Mouse (Mus musculus) neural tube, embryonic 11.5 days (tissue): Measurements from ENCODE around the gene Zfp93. TPM values are rescaled to one million over a fixed set of nuclear protein-coding genes. Genes with fewer than 3 reads are reported as not detected.
"Not testable (repeated sequence)": the region's sequence is repeated elsewhere in the genome, so short reads cannot be mapped to it uniquely, and the experiment has no call there.

Experiments
- ATAC-seq: fragments of 200-750 bp; cut with Nextera tagmentation; 2 replicates; pipeline ENCODE4 v1.8.0; 2017; ENCODE audit warnings: moderate number of reproducible peaks, mild to moderate bottlenecking, moderate TSS enrichment, moderate library complexity; ENCODE audit not compliant: insufficient read depth, low FRiP score, low TSS enrichment
- DNase-seq: peaks from one replicate; pipeline ENCODE4 v3.0.0-alpha.2; 2015; ENCODE audit warnings: low spot score
- H3K27ac ChIP-seq: fragments of 300-500 bp; sonication (generic); 2 replicates; pipeline ENCODE4 v1.5.1; 2014; ENCODE audit warnings: low read depth, mild to moderate bottlenecking, low read length
- H3K27me3 ChIP-seq: fragments of 300-500 bp; sonication (generic); 2 replicates; pipeline ENCODE4 v1.6.1; 2014; ENCODE audit warnings: mild to moderate bottlenecking, low read length, mixed read lengths; ENCODE audit not compliant: control insufficient read depth, insufficient read depth
- H3K36me3 ChIP-seq: fragments of 300-500 bp; sonication (generic); 2 replicates; pipeline ENCODE4 v1.6.1; 2014; ENCODE audit warnings: mild to moderate bottlenecking, low read length, moderate library complexity, mixed read lengths; ENCODE audit not compliant: control insufficient read depth, insufficient read depth
- H3K4me1 ChIP-seq: fragments of 300-500 bp; sonication (generic); 2 replicates; pipeline ENCODE4 v1.6.1; 2014; ENCODE audit warnings: low read length, mixed read lengths; ENCODE audit not compliant: control insufficient read depth, insufficient read depth
- H3K4me2 ChIP-seq: fragments of 300-500 bp; sonication (generic); 2 replicates; pipeline ENCODE4 v1.6.1; 2014; ENCODE audit warnings: low read depth, mild to moderate bottlenecking, moderate library complexity
- H3K4me3 ChIP-seq: fragments of 300-500 bp; sonication (generic); 2 replicates; pipeline ENCODE4 v1.5.1; 2014; ENCODE audit warnings: low read depth, low read length
- H3K9ac ChIP-seq: fragments of 300-500 bp; sonication (generic); 2 replicates; pipeline ENCODE4 v1.6.1; 2014; ENCODE audit warnings: mild to moderate bottlenecking, low read length
- H3K9me3 ChIP-seq: fragments of 300-500 bp; sonication (generic); 2 replicates; pipeline ENCODE4 v1.6.1; 2016; ENCODE audit warnings: low read length; ENCODE audit not compliant: control insufficient read depth
- WGBS: fragments of 180-500 bp; shearing (Covaris S2); extraction: QIAGEN DNeasy Blood & Tissue Kit; methylation state at CpG from one replicate; pipeline ENCODE4 v1.1.7; 2014; 5-methylcytosine and 5-hydroxymethylcytosine counted together
- polyA plus RNA-seq: library from polyadenylated mRNA; unstranded; fragments of >200 nt; fragmentation: Nextera tagmentation; extraction: Ambion mirVana; gene quantifications from 2 replicates; pipeline ENCODE4 v1.2.1, GENCODE M21; 2014

Zfp93 gene
- polyA plus RNA-seq, 1 experiment from 2014 or later, result 8.1 TPM

- 74% methylated on average over 3 of the region's 3 CpGs for WGBS
- H3K36me3 ChIP-seq, result no peaks in the 10 kb centered on the region
- DNase-seq (no peak), ATAC-seq (no peak)
- 0 out of 2 replicates have a peak, but pooled peaks cover 3% of the 10 kb centered on the region for H3K4me1 ChIP-seq
- H3K4me3 ChIP-seq, result no peak overlapping the region
- H3K9ac ChIP-seq, result no peak overlapping the region
- H3K27me3 ChIP-seq, result no peaks in the 10 kb centered on the region
- no peak overlapping the region for H3K4me2 ChIP-seq
- H3K27ac ChIP-seq, result no peak overlapping the region
- no peaks in the 10 kb centered on the region for H3K9me3 ChIP-seq
These were observed 964 bp upstream of the Zfp93 start for GRCm38 (mm10) chr7:24269256-24269655.

GRCm38 (mm10) chr7:24269667-24270287 is 443 bp upstream of the Zfp93 start:
- DNase-seq, result no peak
- Histone ChIP-seq H3K9me3 (no peaks in the 10 kb centered on the region), H3K4me1 (0 out of 2 replicates have a peak, but pooled peaks cover 3% of the 10 kb centered on the region), H3K9ac (0 out of 2 replicates have a peak overlapping the region, but pooled peaks have one; percentile 31), H3K4me3 (peak overlapping the region; percentile 56), H3K36me3 (peaks cover 3% of the 10 kb centered on the region), H3K27me3 (no peaks in the 10 kb centered on the region), H3K27ac (no peak overlapping the region), H3K4me2 (peak overlapping the region; percentile 67)
- 41% methylated on average over 7 of the region's 7 CpGs for WGBS
- peak; percentile 49 for ATAC-seq

- Histone ChIP-seq H3K4me2 (no peak overlapping the region), H3K27me3 (no peaks in the 10 kb centered on the region), H3K9ac (no peak overlapping the region), H3K4me3 (no peak overlapping the region), H3K36me3 (peaks cover 7% of the 10 kb centered on the region), H3K9me3 (no peaks in the 10 kb centered on the region), H3K4me1 (0 out of 2 replicates have a peak, but pooled peaks cover 3% of the 10 kb centered on the region), H3K27ac (no peak overlapping the region)
- ATAC-seq, result no peak
- DNase-seq, result no peak
- 97% methylated on average over 6 of the region's 6 CpGs for WGBS
These were observed 971 bp downstream of the Zfp93 start for GRCm38 (mm10) chr7:24271191-24271590.

GRCm38 (mm10) chr7:24274456-24274855 is 4.2 kb downstream of the Zfp93 start:
- peaks cover 7% of the 10 kb centered on the region for H3K36me3 ChIP-seq
- 96% methylated on average over 4 of the region's 4 CpGs for WGBS

GRCm38 (mm10) chr7:24278771-24279170 is 8.6 kb downstream of the Zfp93 start:
- not testable (repeated sequence) for ATAC-seq, H3K4me3 ChIP-seq, H3K4me1 ChIP-seq, H3K36me3 ChIP-seq, DNase-seq, H3K27me3 ChIP-seq, H3K9me3 ChIP-seq, H3K9ac ChIP-seq, H3K27ac ChIP-seq, H3K4me2 ChIP-seq
- 82% methylated on average over 3 of the region's 3 CpGs for WGBS

More at GRCm38 (mm10) chr7:24274456-24274855, 4.2 kb downstream of the Zfp93 start:
- no peak for ATAC-seq
- Histone ChIP-seq H3K27ac (no peak overlapping the region), H3K4me3 (no peak overlapping the region), H3K9me3 (no peaks in the 10 kb centered on the region), H3K4me2 (no peak overlapping the region), H3K4me1 (0 out of 2 replicates have a peak, but pooled peaks cover 3% of the 10 kb centered on the region), H3K27me3 (no peaks in the 10 kb centered on the region), H3K9ac (no peak overlapping the region)
- DNase-seq, result no peak

- 63% methylated on average over 10 of the region's 10 CpGs for WGBS
- ATAC-seq (no peak), DNase-seq (no peak)
- Histone ChIP-seq H3K9ac (no peak overlapping the region), H3K4me1 (no peaks in the 10 kb centered on the region), H3K4me3 (no peak overlapping the region), H3K4me2 (no peak overlapping the region), H3K9me3 (no peaks in the 10 kb centered on the region), H3K27ac (no peak overlapping the region), H3K36me3 (no peaks in the 10 kb centered on the region), H3K27me3 (no peaks in the 10 kb centered on the region)
These were observed 10.0 kb downstream of the Zfp93 start for GRCm38 (mm10) chr7:24280031-24280857.

- DNase-seq (no peak), ATAC-seq (no peak)
- H3K27ac ChIP-seq, result no peak overlapping the region
- H3K4me3 ChIP-seq, result no peak overlapping the region
- 68% methylated on average over 4 of the region's 4 CpGs for WGBS
- no peak overlapping the region for H3K4me2 ChIP-seq
- H3K4me1 ChIP-seq, result no peaks in the 10 kb centered on the region
- no peaks in the 10 kb centered on the region for H3K36me3 ChIP-seq
- no peaks in the 10 kb centered on the region for H3K27me3 ChIP-seq
- H3K9ac ChIP-seq, result no peak overlapping the region
- H3K9me3 ChIP-seq, result no peaks in the 10 kb centered on the region
These were observed 10.6 kb downstream of the Zfp93 start for GRCm38 (mm10) chr7:24280858-24281145.

GRCm38 (mm10) chr7:24286090-24286489 is 15.9 kb downstream of the Zfp93 start:
- peaks cover 9% of the 10 kb centered on the region for H3K36me3 ChIP-seq
- H3K9ac ChIP-seq, result no peak overlapping the region
- no peak overlapping the region for H3K4me2 ChIP-seq
- DNase-seq (no peak), ATAC-seq (no peak)
- H3K27me3 ChIP-seq, result no peaks in the 10 kb centered on the region
- H3K9me3 ChIP-seq, result no peaks in the 10 kb centered on the region
- no peak overlapping the region for H3K27ac ChIP-seq
- H3K4me3 ChIP-seq, result no peak overlapping the region
- no peaks in the 10 kb centered on the region for H3K4me1 ChIP-seq
- WGBS, result 54% methylated on average over 4 of the region's 4 CpGs

- WGBS, result 81% methylated on average over 4 of the region's 4 CpGs
- Histone ChIP-seq H3K4me3 (no peak overlapping the region), H3K4me1 (no peaks in the 10 kb centered on the region), H3K9me3 (no peaks in the 10 kb centered on the region), H3K9ac (no peak overlapping the region), H3K4me2 (no peak overlapping the region), H3K27ac (no peak overlapping the region), H3K27me3 (no peaks in the 10 kb centered on the region), H3K36me3 (peaks cover 16% of the 10 kb centered on the region)
- ATAC-seq, result no peak
- DNase-seq, result no peak
These were observed 16.7 kb downstream of the Zfp93 start for GRCm38 (mm10) chr7:24286916-24287315.
